Mouse (Mus musculus) forebrain, embryonic 16.5 days (tissue): ENCODE measurements around the gene Letmd1. TPM values are rescaled to one million over a fixed set of nuclear protein-coding genes. Genes with fewer than 3 reads are reported as not detected.
"Not testable (repeated sequence)": the region's sequence is repeated elsewhere in the genome, so short reads cannot be mapped to it uniquely, and the experiment has no call there.

ENCODE experiments used
- ATAC-seq: fragments of 200-750 bp; cut with Nextera tagmentation; 2 replicates; pipeline ENCODE4 v1.8.0; 2017; ENCODE audit warnings: mild to moderate bottlenecking, moderate library complexity
- H3K27ac ChIP-seq: fragments of 300-500 bp; sonication (generic); 2 replicates; pipeline ENCODE4 v1.5.1; 2014; ENCODE audit warnings: low read length, control low read depth
- H3K27me3 ChIP-seq: fragments of 300-500 bp; sonication (generic); replicated peaks from 2 replicates; pipeline ENCODE4 v1.6.1; 2014; ENCODE audit warnings: low read length; ENCODE audit not compliant: control insufficient read depth, insufficient read depth
- H3K36me3 ChIP-seq: fragments of 300-500 bp; sonication (generic); 2 replicates; pipeline ENCODE4 v1.6.1; 2014; ENCODE audit not compliant: control insufficient read depth, insufficient read depth
- H3K4me1 ChIP-seq: fragments of 300-500 bp; sonication (generic); replicated peaks from 2 replicates; pipeline ENCODE4 v1.6.1; 2014; ENCODE audit warnings: low read length; ENCODE audit not compliant: control insufficient read depth, insufficient read depth
- H3K4me2 ChIP-seq: fragments of 300-500 bp; sonication (generic); 2 replicates; pipeline ENCODE4 v1.6.1; 2014; ENCODE audit warnings: mild to moderate bottlenecking, low read length, control low read depth
- H3K4me3 ChIP-seq: fragments of 300-500 bp; sonication (generic); replicated peaks from 2 replicates; pipeline ENCODE4 v1.5.1; 2014; ENCODE audit warnings: mild to moderate bottlenecking, low read length, control low read depth
- H3K9ac ChIP-seq: fragments of 300-500 bp; sonication (generic); replicated peaks from 2 replicates; pipeline ENCODE4 v1.6.1; 2014; ENCODE audit warnings: low read depth, low read length, control low read depth
- H3K9me3 ChIP-seq: fragments of 300-500 bp; sonication (generic); 2 replicates; pipeline ENCODE4 v1.6.1; 2016; ENCODE audit warnings: low read length; ENCODE audit not compliant: control insufficient read depth
- WGBS: fragments of 180-500 bp; shearing (Covaris S2); extraction: QIAGEN DNeasy Blood & Tissue Kit; methylation state at CpG from one replicate; pipeline ENCODE4 v1.1.7; 2014; 5-methylcytosine and 5-hydroxymethylcytosine counted together
- polyA plus RNA-seq: library from polyadenylated mRNA; unstranded; fragments of >200 nt; fragmentation: Nextera tagmentation; extraction: Ambion mirVana; gene quantifications from 2 replicates; pipeline ENCODE4 v1.2.1, GENCODE M21; 2015

Gene Letmd1
- polyA plus RNA-seq, 1 experiment from 2014 or later, result 58.7 TPM

- no peak overlapping the region for H3K4me3 ChIP-seq
- no peak overlapping the region for H3K9ac ChIP-seq
- H3K27ac ChIP-seq, result no peak overlapping the region
- peaks cover 40% of the 10 kb centered on the region for H3K36me3 ChIP-seq
- H3K9me3 ChIP-seq, result no peaks in the 10 kb centered on the region
- 88% methylated on average over 2 of the region's 2 CpGs for WGBS
- ATAC-seq, result no peak
- no peak overlapping the region for H3K4me2 ChIP-seq
- no peaks in the 10 kb centered on the region for H3K27me3 ChIP-seq
- H3K4me1 ChIP-seq, result peaks cover 22% of the 10 kb centered on the region
These were observed 18.2 kb downstream of the Letmd1 start for GRCm38 (mm10) chr15:100487050-100487449.

GRCm38 (mm10) chr15:100488297-100488696 lies 19.5 kb downstream of the Letmd1 start:
- H3K4me3 ChIP-seq, H3K27me3 ChIP-seq, H3K9ac ChIP-seq, ATAC-seq, H3K27ac ChIP-seq, H3K4me2 ChIP-seq, H3K9me3 ChIP-seq: not testable (repeated sequence)
- Histone ChIP-seq H3K36me3 (peaks cover 33% of the 10 kb centered on the region), H3K4me1 (peaks cover 34% of the 10 kb centered on the region)
- 93% methylated on average over 1 of the region's 1 CpGs for WGBS

- peaks cover 26% of the 10 kb centered on the region for H3K36me3 ChIP-seq
- no peaks in the 10 kb centered on the region for H3K27me3 ChIP-seq
- H3K9ac ChIP-seq, result no peak overlapping the region
- no peak for ATAC-seq
- H3K4me2 ChIP-seq, result no peak overlapping the region
- no peaks in the 10 kb centered on the region for H3K9me3 ChIP-seq
- H3K27ac ChIP-seq, result no peak overlapping the region
- no peak overlapping the region for H3K4me3 ChIP-seq
- WGBS, result 90% methylated on average over 15 of the region's 15 CpGs
- peaks cover 44% of the 10 kb centered on the region for H3K4me1 ChIP-seq
These were observed 20.4 kb downstream of the Letmd1 start for GRCm38 (mm10) chr15:100489263-100489662.

DNA sequence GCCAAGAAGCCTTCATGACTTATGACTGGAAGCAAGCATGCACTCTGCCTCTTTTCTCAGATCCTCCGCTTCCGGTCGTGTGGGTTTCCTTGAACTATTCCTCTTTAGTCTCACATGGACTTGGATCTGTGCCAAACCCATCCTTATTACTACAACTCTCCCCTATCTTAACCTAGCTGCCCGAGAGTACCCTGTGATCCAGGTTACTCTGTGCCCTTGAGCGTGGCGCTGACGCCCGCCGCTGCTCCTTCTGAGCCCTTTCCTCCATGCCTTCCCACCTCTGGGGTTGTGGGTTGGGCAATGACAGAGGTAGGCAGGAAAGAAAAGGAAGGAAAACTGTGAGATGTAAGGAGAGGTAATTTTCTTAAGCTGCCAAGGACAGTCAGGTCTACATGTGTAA lies 23.1 kb downstream of the Letmd1 start:
- no peaks in the 10 kb centered on the region for H3K9me3 ChIP-seq
- 64% methylated on average over 9 of the region's 9 CpGs for WGBS
- H3K4me2 ChIP-seq, result peak overlapping the region; percentile 79
- peaks cover 47% of the 10 kb centered on the region for H3K4me1 ChIP-seq
- H3K27ac ChIP-seq, result no peak overlapping the region
- no peaks in the 10 kb centered on the region for H3K27me3 ChIP-seq
- H3K9ac ChIP-seq, result no peak overlapping the region
- H3K4me3 ChIP-seq, result no peak overlapping the region
- no peak for ATAC-seq
- peaks cover 12% of the 10 kb centered on the region; the same call in 1 of the 2 replicates for H3K36me3 ChIP-seq

DNA sequence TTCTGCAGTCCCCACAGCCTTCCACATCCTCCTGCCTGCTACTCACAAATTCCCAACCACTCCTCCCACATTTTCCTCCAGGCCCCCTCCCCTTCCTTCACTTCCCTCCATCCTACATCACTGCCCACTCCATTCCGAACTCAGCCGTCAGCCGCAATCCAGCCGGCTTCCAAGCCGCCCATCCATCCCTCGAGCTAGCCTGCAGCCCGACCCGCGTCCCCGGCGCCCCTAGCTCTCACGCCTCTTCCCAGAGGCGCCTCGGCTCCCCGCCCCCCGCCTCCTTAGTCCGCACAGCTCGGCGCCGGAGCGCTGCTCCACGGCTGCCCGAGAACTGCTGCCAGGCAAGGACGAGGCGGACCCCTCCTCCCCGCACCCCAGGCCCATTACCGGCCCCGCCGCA lies 25.8 kb downstream of the Letmd1 start:
- Histone ChIP-seq H3K27ac (peak overlapping the region; percentile 97), H3K4me2 (peak overlapping the region; percentile 79), H3K4me1 (peaks cover 44% of the 10 kb centered on the region), H3K9ac (peak overlapping the region; percentile 96), H3K9me3 (no peaks in the 10 kb centered on the region), H3K4me3 (peak overlapping the region; percentile 87), H3K36me3 (no peaks in the 10 kb centered on the region), H3K27me3 (no peaks in the 10 kb centered on the region)
- under 1% methylated on average over 29 of the region's 29 CpGs for WGBS
- ATAC-seq, result peak; percentile 86

- no peaks in the 10 kb centered on the region for H3K9me3 ChIP-seq
- ATAC-seq, result peak; percentile 98
These were observed 26.3 kb downstream of the Letmd1 start, which contains the start of gene Csrnp2 for GRCm38 (mm10) chr15:100495102-100495501. Gene Csrnp2 (minus strand): TSS chr15:100495488.

GRCm38 (mm10) chr15:100499506-100499905 lies 30.7 kb downstream of the Letmd1 start:
- not testable (repeated sequence) for H3K27me3 ChIP-seq, H3K4me2 ChIP-seq, H3K4me1 ChIP-seq, ATAC-seq, H3K9ac ChIP-seq, H3K9me3 ChIP-seq, H3K27ac ChIP-seq, H3K4me3 ChIP-seq, H3K36me3 ChIP-seq
- WGBS, result 94% methylated on average over 8 of the region's 8 CpGs

More at GRCm38 (mm10) chr15:100495102-100495501, 26.3 kb downstream of the Letmd1 start, which contains the start of gene Csrnp2:
- H3K36me3 ChIP-seq, result no peaks in the 10 kb centered on the region
- H3K4me3 ChIP-seq, result peak within 1 kb of the TSS; percentile 87
- WGBS, result under 1% methylated on average over 40 of the region's 40 CpGs
- H3K9ac ChIP-seq, result peak within 1 kb of the TSS; percentile 96
- H3K27ac ChIP-seq, result peak within 1 kb of the TSS; percentile 97
- H3K4me2 ChIP-seq, result peak within 1 kb of the TSS; percentile 79
- H3K4me1 ChIP-seq, result peaks cover 42% of the 10 kb centered on the region
- H3K27me3 ChIP-seq, result no peaks in the 10 kb centered on the region

DNA sequence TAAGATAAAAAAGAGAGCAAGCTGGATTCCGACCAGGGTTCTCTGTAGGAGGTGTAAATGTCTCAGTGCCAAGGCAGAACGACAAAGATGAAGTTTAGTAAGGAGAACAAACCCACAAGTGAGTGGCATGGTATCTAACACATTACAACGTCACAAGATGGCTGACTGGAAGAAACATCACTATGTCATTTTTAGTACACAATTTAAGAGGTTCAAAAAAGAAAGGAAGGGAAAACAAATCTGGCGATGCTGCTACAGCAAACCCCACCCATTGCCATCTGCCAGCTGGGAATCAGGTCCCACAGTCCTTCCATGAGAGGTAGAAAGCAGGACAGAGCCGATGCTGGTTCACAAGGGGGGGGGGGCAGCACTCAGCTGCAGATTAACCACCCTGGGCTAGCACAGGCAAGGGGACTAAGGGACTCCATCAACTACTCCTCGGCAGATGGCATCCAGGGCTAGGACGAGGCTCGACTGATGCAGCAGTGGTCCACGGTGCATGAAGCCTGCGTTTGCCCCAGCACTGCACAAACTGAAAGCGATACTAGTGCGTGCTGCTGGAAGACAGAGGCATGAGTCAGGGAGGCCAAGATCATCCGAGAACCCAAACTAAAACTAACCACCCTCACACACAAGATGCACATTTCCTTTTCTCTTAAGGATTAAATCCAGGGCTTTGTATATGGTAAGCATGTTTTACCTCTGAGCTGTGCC lies 39.8 kb downstream of the Letmd1 start:
- H3K4me3 ChIP-seq, result no peak overlapping the region
- ATAC-seq, result no peak
- H3K9me3 ChIP-seq, result no peaks in the 10 kb centered on the region
- peaks cover 33% of the 10 kb centered on the region for H3K36me3 ChIP-seq
- H3K27me3 ChIP-seq, result no peaks in the 10 kb centered on the region
- H3K4me2 ChIP-seq, result no peak overlapping the region
- no peak overlapping the region for H3K27ac ChIP-seq
- no peak overlapping the region for H3K9ac ChIP-seq
- no peaks in the 10 kb centered on the region for H3K4me1 ChIP-seq
- 82% methylated on average over 13 of the region's 13 CpGs for WGBS

DNA sequence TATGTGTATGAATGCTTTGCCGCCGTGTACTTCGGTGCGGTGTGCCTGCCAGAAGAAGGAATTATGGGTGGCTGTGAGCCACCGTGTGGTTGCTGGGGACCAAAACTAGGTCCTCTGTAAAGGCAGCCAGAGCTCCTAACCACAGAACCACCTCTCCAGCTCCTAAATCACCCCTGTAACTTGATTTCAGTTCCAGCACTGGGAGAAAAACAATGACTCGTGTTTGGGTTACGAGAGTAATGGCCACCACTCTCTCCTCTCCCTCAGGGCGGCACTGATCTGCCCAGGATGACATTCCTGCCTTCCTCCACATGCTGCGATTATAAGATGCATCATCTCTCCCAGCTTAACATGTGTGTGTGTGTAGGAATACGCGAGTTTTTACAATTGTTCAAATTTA lies 41.2 kb downstream of the Letmd1 start:
- H3K9ac ChIP-seq, result no peak overlapping the region
- H3K27me3 ChIP-seq, result no peaks in the 10 kb centered on the region
- ATAC-seq, result no peak
- H3K4me3 ChIP-seq, result no peak overlapping the region
- 92% methylated on average over 11 of the region's 11 CpGs for WGBS
- peaks cover 31% of the 10 kb centered on the region for H3K36me3 ChIP-seq
- no peak overlapping the region for H3K4me2 ChIP-seq
- H3K27ac ChIP-seq, result no peak overlapping the region
- no peaks in the 10 kb centered on the region for H3K4me1 ChIP-seq
- no peaks in the 10 kb centered on the region for H3K9me3 ChIP-seq
